Mouse (Mus musculus): ENCODE measurements at regions not wholly inside any gene's neighbourhood (a gene's known extent, or its start where the extent isn't known, plus 50 kb on each side); places are given as distances from the start of the nearest gene placed in this dataset.

GRCm38 (mm10) chr3:130947880-130948279 lies 162.4 kb upstream of the Lef1 start:
- no peak overlapping the region for H3K9ac ChIP-seq (ENCODE audit: low read depth, low read length)
- H3K4me3 ChIP-seq (ENCODE audit: low read depth, low read length) = no peak overlapping the region
- no peaks in the 10 kb centered on the region for H3K27me3 ChIP-seq (ENCODE audit: control insufficient read depth, insufficient read depth, low read depth, low read length)
- peaks cover 18% of the 10 kb centered on the region for H3K4me1 ChIP-seq (ENCODE audit: control insufficient read depth, insufficient read depth, low read length)
- no peak for ATAC-seq
- no peak overlapping the region for H3K27ac ChIP-seq (ENCODE audit: low read length)
- WGBS = 90% methylated on average over 5 of the region's 5 CpGs
- H3K4me2 ChIP-seq (ENCODE audit: low read length) = no peak overlapping the region
- H3K9me3 ChIP-seq (replicated peaks; ENCODE audit: control insufficient read depth, low read length, poor library complexity, severe bottlenecking) = no peaks in the 10 kb centered on the region
- H3K36me3 ChIP-seq (ENCODE audit: control insufficient read depth, insufficient read depth, low read length) = no peaks in the 10 kb centered on the region

GRCm38 (mm10) chr3:130947277-130947606 lies 163.0 kb upstream of the Lef1 start:
- H3K36me3 ChIP-seq (ENCODE audit: control insufficient read depth, insufficient read depth, low read length) = no peaks in the 10 kb centered on the region
- ATAC-seq = no peak
- WGBS = 74% methylated on average over 4 of the region's 4 CpGs
- H3K4me1 ChIP-seq (ENCODE audit: control insufficient read depth, insufficient read depth, low read length) = peaks cover 18% of the 10 kb centered on the region
- H3K27ac ChIP-seq (ENCODE audit: low read length) = 0 out of 2 replicates have a peak overlapping the region, but pooled peaks have one; percentile 17
- no peak overlapping the region for H3K9ac ChIP-seq (ENCODE audit: low read depth, low read length)
- no peaks in the 10 kb centered on the region for H3K27me3 ChIP-seq (ENCODE audit: control insufficient read depth, insufficient read depth, low read depth, low read length)
- H3K4me3 ChIP-seq (ENCODE audit: low read depth, low read length) = no peak overlapping the region
- H3K4me2 ChIP-seq (ENCODE audit: low read length) = no peak overlapping the region
- no peaks in the 10 kb centered on the region for H3K9me3 ChIP-seq (replicated peaks; ENCODE audit: control insufficient read depth, low read length, poor library complexity, severe bottlenecking)

- H3K36me3 ChIP-seq (ENCODE audit: control insufficient read depth, insufficient read depth, low read length) = no peaks in the 10 kb centered on the region
- no peak overlapping the region for H3K9ac ChIP-seq (ENCODE audit: low read depth, low read length)
- H3K27ac ChIP-seq (ENCODE audit: low read length) = peak overlapping the region; percentile 86
- ATAC-seq = peak; percentile 63; the same call in 1 of the 2 replicates
- no peaks in the 10 kb centered on the region for H3K27me3 ChIP-seq (ENCODE audit: control insufficient read depth, insufficient read depth, low read depth, low read length)
- no peak overlapping the region; the same call in 1 of the 2 replicates for H3K4me3 ChIP-seq (ENCODE audit: low read depth, low read length)
- WGBS = 58% methylated on average over 14 of the region's 14 CpGs
- H3K9me3 ChIP-seq (replicated peaks; ENCODE audit: control insufficient read depth, low read length, poor library complexity, severe bottlenecking) = no peaks in the 10 kb centered on the region
- peaks cover 18% of the 10 kb centered on the region for H3K4me1 ChIP-seq (ENCODE audit: control insufficient read depth, insufficient read depth, low read length)
- H3K4me2 ChIP-seq (ENCODE audit: low read length) = peak overlapping the region; percentile 73
These were observed 163.5 kb upstream of the Lef1 start for GRCm38 (mm10) chr3:130946576-130947276.

GRCm38 (mm10) chr3:130945861-130946449 lies 164.3 kb upstream of the Lef1 start:
- H3K36me3 ChIP-seq (ENCODE audit: control insufficient read depth, insufficient read depth, low read length) = no peaks in the 10 kb centered on the region
- peak overlapping the region; percentile 73 for H3K4me2 ChIP-seq (ENCODE audit: low read length)
- peak; percentile 88 for ATAC-seq
- under 1% methylated on average over 25 of the region's 25 CpGs for WGBS
- peak overlapping the region; percentile 36 for H3K4me3 ChIP-seq (ENCODE audit: low read depth, low read length)
- no peaks in the 10 kb centered on the region for H3K27me3 ChIP-seq (ENCODE audit: control insufficient read depth, insufficient read depth, low read depth, low read length)
- peaks cover 18% of the 10 kb centered on the region for H3K4me1 ChIP-seq (ENCODE audit: control insufficient read depth, insufficient read depth, low read length)
- H3K9ac ChIP-seq (ENCODE audit: low read depth, low read length) = peak overlapping the region; percentile 67
- peak overlapping the region; percentile 86 for H3K27ac ChIP-seq (ENCODE audit: low read length)
- no peaks in the 10 kb centered on the region for H3K9me3 ChIP-seq (replicated peaks; ENCODE audit: control insufficient read depth, low read length, poor library complexity, severe bottlenecking)

- Histone ChIP-seq H3K4me2 (ENCODE audit: low read length) (peak overlapping the region; percentile 73), H3K9me3 (replicated peaks; ENCODE audit: control insufficient read depth, low read length, poor library complexity, severe bottlenecking) (no peaks in the 10 kb centered on the region), H3K4me1 (ENCODE audit: control insufficient read depth, insufficient read depth, low read length) (peaks cover 18% of the 10 kb centered on the region), H3K27me3 (ENCODE audit: control insufficient read depth, insufficient read depth, low read depth, low read length) (no peaks in the 10 kb centered on the region), H3K4me3 (ENCODE audit: low read depth, low read length) (peak overlapping the region; percentile 36; the same call in 1 of the 2 replicates), H3K9ac (ENCODE audit: low read depth, low read length) (no peak overlapping the region; the same call in 1 of the 2 replicates), H3K27ac (ENCODE audit: low read length) (peak overlapping the region; percentile 86), H3K36me3 (ENCODE audit: control insufficient read depth, insufficient read depth, low read length) (no peaks in the 10 kb centered on the region)
- 5% methylated on average over 7 of the region's 7 CpGs for WGBS
- no peak for ATAC-seq
These were observed 164.9 kb upstream of the Lef1 start for GRCm38 (mm10) chr3:130945396-130945795.

GRCm38 (mm10) chr3:130944241-130944640 lies 166.0 kb upstream of the Lef1 start:
- WGBS = 96% methylated on average over 6 of the region's 6 CpGs
- Histone ChIP-seq H3K27ac (ENCODE audit: low read length) (no peak overlapping the region), H3K9ac (ENCODE audit: low read depth, low read length) (no peak overlapping the region)

GRCm38 (mm10) chr3:130942947-130943630 lies 167.2 kb upstream of the Lef1 start:
- no peaks in the 10 kb centered on the region for H3K36me3 ChIP-seq (ENCODE audit: control insufficient read depth, insufficient read depth, low read length)
- H3K4me3 ChIP-seq (ENCODE audit: low read depth, low read length) = no peak overlapping the region
- 72% methylated on average over 8 of the region's 8 CpGs for WGBS
- H3K27ac ChIP-seq (ENCODE audit: low read length) = no peak overlapping the region
- H3K4me1 ChIP-seq (ENCODE audit: control insufficient read depth, insufficient read depth, low read length) = peaks cover 18% of the 10 kb centered on the region
- no peak overlapping the region for H3K9ac ChIP-seq (ENCODE audit: low read depth, low read length)
- H3K27me3 ChIP-seq (ENCODE audit: control insufficient read depth, insufficient read depth, low read depth, low read length) = no peaks in the 10 kb centered on the region
- H3K4me2 ChIP-seq (ENCODE audit: low read length) = no peak overlapping the region
- H3K9me3 ChIP-seq (replicated peaks; ENCODE audit: control insufficient read depth, low read length, poor library complexity, severe bottlenecking) = no peaks in the 10 kb centered on the region
- ATAC-seq = no peak

More at GRCm38 (mm10) chr3:130944241-130944640, 166.0 kb upstream of the Lef1 start:
- Histone ChIP-seq H3K4me2 (ENCODE audit: low read length) (no peak overlapping the region), H3K36me3 (ENCODE audit: control insufficient read depth, insufficient read depth, low read length) (no peaks in the 10 kb centered on the region), H3K4me1 (ENCODE audit: control insufficient read depth, insufficient read depth, low read length) (peaks cover 18% of the 10 kb centered on the region), H3K9me3 (replicated peaks; ENCODE audit: control insufficient read depth, low read length, poor library complexity, severe bottlenecking) (no peaks in the 10 kb centered on the region), H3K4me3 (ENCODE audit: low read depth, low read length) (no peak overlapping the region), H3K27me3 (ENCODE audit: control insufficient read depth, insufficient read depth, low read depth, low read length) (no peaks in the 10 kb centered on the region)
- ATAC-seq = no peak

GRCm38 (mm10) chr3:130940302-130940867 lies 169.9 kb upstream of the Lef1 start:
- H3K9me3 ChIP-seq (replicated peaks; ENCODE audit: control insufficient read depth, low read length, poor library complexity, severe bottlenecking) = no peaks in the 10 kb centered on the region
- H3K4me2 ChIP-seq (ENCODE audit: low read length) = no peak overlapping the region
- H3K36me3 ChIP-seq (ENCODE audit: control insufficient read depth, insufficient read depth, low read length) = no peaks in the 10 kb centered on the region
- H3K9ac ChIP-seq (ENCODE audit: low read depth, low read length) = no peak overlapping the region
- H3K4me1 ChIP-seq (ENCODE audit: control insufficient read depth, insufficient read depth, low read length) = peaks cover 2% of the 10 kb centered on the region
- no peak overlapping the region for H3K27ac ChIP-seq (ENCODE audit: low read length)
- H3K4me3 ChIP-seq (ENCODE audit: low read depth, low read length) = no peak overlapping the region
- ATAC-seq = no peak
- WGBS = 80% methylated on average over 5 of the region's 5 CpGs
- H3K27me3 ChIP-seq (ENCODE audit: control insufficient read depth, insufficient read depth, low read depth, low read length) = no peaks in the 10 kb centered on the region

Measured in midbrain, embryonic 16.5 days (tissue).